Mouse (Mus musculus): ENCODE results near the gene Sspn. TPM values are rescaled to one million over a fixed set of nuclear protein-coding genes. Genes with fewer than 3 reads are reported as not detected.

The Sspn gene
- polyA plus RNA-seq, 1 experiment from 2014 or later: 4.8 TPM

DNA sequence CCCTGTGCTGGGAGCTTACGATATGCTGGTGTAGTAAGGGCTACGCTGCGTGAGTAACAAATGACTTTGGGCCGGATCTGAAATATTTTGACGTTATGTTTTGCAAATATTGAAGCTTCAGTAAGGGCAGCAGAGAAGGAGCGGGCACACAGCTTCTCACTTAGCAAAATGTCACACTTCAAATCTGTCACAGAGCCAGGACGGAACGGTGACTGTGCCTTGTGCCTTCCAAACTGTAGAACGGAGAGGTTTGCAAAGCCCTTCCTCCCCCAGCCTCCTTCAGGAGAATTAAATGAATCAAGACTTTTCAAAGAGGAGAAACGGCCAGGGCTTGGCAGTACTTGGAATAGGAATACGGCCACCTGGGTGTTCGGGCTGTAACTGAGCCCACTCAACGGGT is 32.5 kb downstream of the Sspn start:
- H3K27ac ChIP-seq (replicated peaks): no peak overlapping the region
- no peaks in the 10 kb centered on the region for H3K36me3 ChIP-seq
- no peaks in the 10 kb centered on the region for H3K9me3 ChIP-seq
- no peak for ATAC-seq (ENCODE audit: low FRiP score, low read depth)
- 78% methylated on average over 13 of the region's 13 CpGs for WGBS
- no peak overlapping the region for H3K9ac ChIP-seq
- no peak overlapping the region for H3K4me3 ChIP-seq
- no peaks in the 10 kb centered on the region for H3K27me3 ChIP-seq
- no peak overlapping the region for H3K4me2 ChIP-seq
- H3K4me1 ChIP-seq (replicated peaks): 0 out of 2 replicates have a peak, but pooled peaks cover 3% of the 10 kb centered on the region

GRCm38 (mm10) chr6:145967693-145968092 is 36.3 kb downstream of the Sspn start:
- H3K9me3 ChIP-seq: no peaks in the 10 kb centered on the region
- ATAC-seq (ENCODE audit: low FRiP score, low read depth): no peak
- no peak overlapping the region for H3K4me3 ChIP-seq
- no peak overlapping the region for H3K27ac ChIP-seq (replicated peaks)
- H3K4me2 ChIP-seq: no peak overlapping the region
- H3K27me3 ChIP-seq: no peaks in the 10 kb centered on the region
- H3K9ac ChIP-seq: no peak overlapping the region
- H3K4me1 ChIP-seq (replicated peaks): peaks cover 6% of the 10 kb centered on the region; the same call in 1 of the 2 replicates
- no peaks in the 10 kb centered on the region for H3K36me3 ChIP-seq
- 71% methylated on average over 8 of the region's 8 CpGs for WGBS

- Histone ChIP-seq H3K4me1 (replicated peaks) (peaks cover 6% of the 10 kb centered on the region; the same call in 1 of the 2 replicates), H3K9ac (no peak overlapping the region), H3K4me3 (no peak overlapping the region), H3K27ac (replicated peaks) (no peak overlapping the region), H3K36me3 (no peaks in the 10 kb centered on the region), H3K27me3 (no peaks in the 10 kb centered on the region), H3K4me2 (no peak overlapping the region), H3K9me3 (no peaks in the 10 kb centered on the region)
- ATAC-seq (ENCODE audit: low FRiP score, low read depth): no peak
- WGBS: 70% methylated on average over 7 of the region's 7 CpGs
Observed at GRCm38 (mm10) chr6:145968301-145968818, 36.9 kb downstream of the Sspn start.

DNA sequence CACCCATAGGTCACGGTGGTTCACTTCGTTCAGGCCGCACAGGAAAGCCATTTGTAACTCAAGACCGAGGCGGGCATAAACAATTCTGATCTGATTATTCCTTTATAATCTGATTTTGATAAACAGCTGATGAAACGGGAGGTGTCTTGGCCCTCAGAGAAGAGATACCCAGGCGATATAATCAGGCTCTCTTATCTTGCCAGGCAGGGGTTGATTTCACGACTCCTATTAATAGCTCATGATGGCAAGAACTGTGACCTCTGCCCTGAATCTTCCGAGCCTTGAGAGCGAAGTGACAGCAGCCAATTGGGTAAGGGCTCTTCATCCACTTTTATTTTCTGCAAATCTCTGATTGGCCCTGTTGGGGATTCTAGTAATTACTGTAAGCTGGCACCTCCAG is 37.4 kb downstream of the Sspn start:
- Histone ChIP-seq H3K27me3 (no peaks in the 10 kb centered on the region), H3K4me2 (no peak overlapping the region), H3K27ac (replicated peaks) (no peak overlapping the region), H3K9ac (no peak overlapping the region), H3K4me1 (replicated peaks) (peaks cover 5% of the 10 kb centered on the region; the same call in 1 of the 2 replicates), H3K4me3 (no peak overlapping the region), H3K36me3 (no peaks in the 10 kb centered on the region), H3K9me3 (no peaks in the 10 kb centered on the region)
- 66% methylated on average over 10 of the region's 10 CpGs for WGBS
- ATAC-seq (ENCODE audit: low FRiP score, low read depth): no peak

DNA sequence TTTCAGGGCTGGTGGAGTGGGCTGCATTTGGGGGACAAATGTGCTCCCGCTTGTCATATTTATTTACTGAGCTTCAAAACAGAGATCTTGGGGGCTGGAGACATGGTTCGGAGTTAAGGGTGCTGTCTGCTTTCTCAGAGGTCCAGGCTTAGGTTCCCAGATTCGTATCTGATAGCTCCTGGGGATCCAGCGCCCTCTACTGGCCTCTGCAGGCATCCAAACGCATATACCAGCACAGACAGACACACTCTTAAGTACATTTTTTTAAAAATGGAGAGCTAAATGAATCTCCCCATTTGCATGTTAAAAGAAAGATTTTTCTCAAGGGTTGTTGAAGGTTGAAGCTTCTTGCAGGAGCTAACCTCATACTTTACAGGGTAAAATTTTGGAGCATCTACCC is 38.1 kb downstream of the Sspn start:
- H3K27ac ChIP-seq (replicated peaks): no peak overlapping the region
- no peak overlapping the region for H3K4me3 ChIP-seq
- no peaks in the 10 kb centered on the region for H3K27me3 ChIP-seq
- H3K9me3 ChIP-seq: no peaks in the 10 kb centered on the region
- H3K4me2 ChIP-seq: no peak overlapping the region
- no peak for ATAC-seq (ENCODE audit: low FRiP score, low read depth)
- H3K36me3 ChIP-seq: no peaks in the 10 kb centered on the region
- H3K9ac ChIP-seq: no peak overlapping the region
- 78% methylated on average over 5 of the region's 5 CpGs for WGBS
- peaks cover 3% of the 10 kb centered on the region; the same call in 1 of the 2 replicates for H3K4me1 ChIP-seq (replicated peaks)

DNA sequence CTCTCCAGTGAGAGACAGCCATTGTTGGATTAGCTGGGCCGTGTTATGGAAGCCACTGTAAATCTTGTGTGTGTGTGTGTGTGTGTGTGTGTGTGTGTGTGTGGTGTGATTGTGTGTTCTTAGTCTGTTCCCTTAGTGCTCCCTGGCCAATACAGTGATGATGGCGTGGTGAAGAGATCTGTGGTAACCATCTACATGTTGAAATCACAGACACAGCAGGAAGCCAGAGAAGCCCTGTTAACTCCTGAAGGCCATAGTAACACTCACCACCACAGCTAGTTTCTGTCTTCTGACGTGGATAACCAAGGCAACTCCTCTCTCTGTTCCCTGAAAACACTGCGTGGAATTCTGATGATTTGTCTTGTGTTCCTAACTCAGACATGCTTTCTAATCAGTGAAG is 40.7 kb downstream of the Sspn start:
- Histone ChIP-seq H3K4me2 (no peak overlapping the region), H3K36me3 (no peaks in the 10 kb centered on the region)

DNA sequence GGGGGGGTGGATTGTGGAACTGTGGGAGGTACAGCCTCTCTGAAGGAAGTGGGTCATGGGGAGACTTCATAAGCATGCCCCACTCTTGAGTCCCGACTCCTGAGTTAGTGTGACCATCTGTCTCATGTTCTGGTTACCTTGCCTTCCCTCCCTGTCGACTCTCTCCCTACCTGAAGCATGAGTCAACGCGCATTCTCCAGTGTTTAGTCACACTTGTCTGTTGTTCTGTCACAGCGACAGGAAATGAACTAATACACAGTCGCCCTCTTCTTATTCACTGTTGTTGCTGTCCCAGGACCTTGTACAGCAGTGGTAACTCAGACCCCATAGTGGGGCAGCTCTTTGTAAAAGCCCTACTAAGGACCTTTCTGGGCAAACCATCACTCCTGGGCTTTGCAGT is 41.4 kb downstream of the Sspn start:
- Histone ChIP-seq H3K4me1 (replicated peaks) (peaks cover 3% of the 10 kb centered on the region; the same call in 1 of the 2 replicates), H3K27me3 (no peaks in the 10 kb centered on the region), H3K4me2 (no peak overlapping the region), H3K9me3 (no peaks in the 10 kb centered on the region), H3K27ac (replicated peaks) (no peak overlapping the region), H3K9ac (no peak overlapping the region), H3K4me3 (no peak overlapping the region), H3K36me3 (no peaks in the 10 kb centered on the region)
- 88% methylated on average over 6 of the region's 6 CpGs for WGBS
- ATAC-seq (ENCODE audit: low FRiP score, low read depth): no peak

More for the DNA sequence above, 40.7 kb downstream of the Sspn start:
- Histone ChIP-seq H3K9ac (no peak overlapping the region), H3K9me3 (no peaks in the 10 kb centered on the region), H3K4me1 (replicated peaks) (peaks cover 3% of the 10 kb centered on the region; the same call in 1 of the 2 replicates), H3K27ac (replicated peaks) (no peak overlapping the region), H3K4me3 (no peak overlapping the region), H3K27me3 (no peaks in the 10 kb centered on the region)
- ATAC-seq (ENCODE audit: low FRiP score, low read depth): no peak
- 89% methylated on average over 4 of the region's 4 CpGs for WGBS

GRCm38 (mm10) chr6:145973356-145973755 is 41.9 kb downstream of the Sspn start:
- no peaks in the 10 kb centered on the region for H3K27me3 ChIP-seq

DNA sequence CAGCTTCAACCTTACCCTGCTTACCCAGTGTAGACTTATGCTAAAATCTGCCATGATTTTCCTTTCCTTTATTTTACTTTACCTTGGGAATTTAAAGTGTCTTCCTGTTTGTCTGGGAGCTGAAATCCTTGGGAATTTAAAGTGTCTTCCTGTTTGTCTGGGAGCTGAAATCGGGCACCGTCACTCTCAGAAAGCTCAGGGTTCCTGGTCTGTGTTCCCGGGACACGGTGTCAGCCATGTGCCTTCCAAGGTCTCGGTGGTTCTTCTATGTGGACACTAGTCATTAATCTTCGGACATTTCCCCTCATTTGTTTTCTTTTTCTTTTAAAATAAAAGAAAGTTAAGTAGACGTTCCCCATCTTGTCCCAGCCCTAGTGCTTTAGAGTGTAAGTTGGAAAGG is 43.3 kb downstream of the Sspn start:
- H3K4me1 ChIP-seq (replicated peaks): no peaks in the 10 kb centered on the region
- no peaks in the 10 kb centered on the region for H3K9me3 ChIP-seq
- H3K27me3 ChIP-seq: no peaks in the 10 kb centered on the region
- H3K36me3 ChIP-seq: no peaks in the 10 kb centered on the region
- no peak for ATAC-seq (ENCODE audit: low FRiP score, low read depth)
- no peak overlapping the region for H3K4me2 ChIP-seq
- no peak overlapping the region for H3K27ac ChIP-seq (replicated peaks)
- WGBS: 83% methylated on average over 7 of the region's 7 CpGs
- H3K4me3 ChIP-seq: no peak overlapping the region
- H3K9ac ChIP-seq: no peak overlapping the region

More at GRCm38 (mm10) chr6:145973356-145973755, 41.9 kb downstream of the Sspn start:
- no peak overlapping the region for H3K4me2 ChIP-seq
- no peak overlapping the region for H3K9ac ChIP-seq
- 57% methylated on average over 5 of the region's 5 CpGs for WGBS
- H3K4me1 ChIP-seq (replicated peaks): peaks cover 3% of the 10 kb centered on the region; the same call in 1 of the 2 replicates
- H3K4me3 ChIP-seq: no peak overlapping the region
- no peaks in the 10 kb centered on the region for H3K9me3 ChIP-seq
- no peak for ATAC-seq (ENCODE audit: low FRiP score, low read depth)
- no peak overlapping the region for H3K27ac ChIP-seq (replicated peaks)
- no peaks in the 10 kb centered on the region for H3K36me3 ChIP-seq

DNA sequence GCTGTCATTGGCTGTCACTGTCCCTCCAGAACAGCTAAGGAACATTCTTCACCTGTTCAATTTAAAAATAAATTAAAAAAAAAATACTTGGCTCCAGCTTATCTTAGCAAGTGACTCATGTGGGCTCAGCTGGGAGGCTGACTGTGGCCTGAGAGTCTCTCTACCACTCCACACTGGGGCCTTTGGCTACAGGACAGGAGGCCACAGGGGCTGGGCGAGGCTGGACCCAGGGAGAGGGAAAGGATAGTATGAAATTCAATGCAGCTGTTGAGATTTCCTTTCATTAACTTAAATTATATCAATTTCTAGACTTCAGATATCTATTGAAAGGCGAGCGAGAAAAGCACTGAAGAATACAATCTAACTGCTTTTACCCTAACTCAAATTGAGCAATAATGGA is 45.9 kb downstream of the Sspn start:
- no peaks in the 10 kb centered on the region for H3K9me3 ChIP-seq
- H3K4me1 ChIP-seq (replicated peaks): no peaks in the 10 kb centered on the region
- no peaks in the 10 kb centered on the region for H3K27me3 ChIP-seq
- no peak for ATAC-seq (ENCODE audit: low FRiP score, low read depth)
- H3K9ac ChIP-seq: no peak overlapping the region
- no peak overlapping the region for H3K27ac ChIP-seq (replicated peaks)
- H3K4me3 ChIP-seq: no peak overlapping the region
- H3K4me2 ChIP-seq: no peak overlapping the region
- WGBS: 82% methylated on average over 3 of the region's 3 CpGs
- H3K36me3 ChIP-seq: no peaks in the 10 kb centered on the region

DNA sequence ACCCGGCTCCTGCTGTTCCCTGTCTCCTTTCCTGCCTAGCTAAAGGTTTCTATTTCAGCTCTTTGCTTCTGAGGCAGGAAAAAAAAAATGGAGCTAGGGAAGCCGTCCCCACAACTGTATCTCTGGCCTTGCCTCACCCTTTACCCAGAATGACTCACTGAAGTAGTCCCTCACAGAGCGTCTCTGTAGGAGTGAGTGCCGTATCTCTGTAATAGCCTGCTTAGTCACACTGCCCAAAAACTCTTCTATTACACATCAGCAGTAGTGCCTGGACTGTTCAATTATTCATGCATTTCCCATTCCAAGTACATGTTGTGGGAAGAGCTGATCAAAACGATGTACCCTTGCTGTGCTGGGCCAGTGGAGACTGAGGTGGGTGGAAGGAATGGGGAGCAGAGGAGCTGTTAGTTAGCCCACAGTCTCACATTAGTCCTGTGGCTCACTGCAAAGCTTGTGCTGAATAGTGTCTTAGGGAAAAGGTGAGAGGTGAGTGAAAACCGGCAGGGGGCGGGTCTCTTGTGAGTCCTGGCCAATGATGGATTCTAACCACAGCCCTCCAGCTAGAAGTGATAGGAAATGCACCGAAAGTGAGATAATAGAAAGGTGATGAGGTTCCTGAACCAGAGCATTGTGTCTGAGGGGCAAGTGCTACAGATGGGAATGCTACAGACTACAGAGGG is 46.5 kb downstream of the Sspn start:
- 73% methylated on average over 8 of the region's 8 CpGs for WGBS
- no peaks in the 10 kb centered on the region for H3K4me1 ChIP-seq (replicated peaks)
- H3K27me3 ChIP-seq: no peaks in the 10 kb centered on the region
- no peak overlapping the region for H3K27ac ChIP-seq (replicated peaks)
- H3K36me3 ChIP-seq: no peaks in the 10 kb centered on the region
- no peaks in the 10 kb centered on the region for H3K9me3 ChIP-seq
- no peak for ATAC-seq (ENCODE audit: low FRiP score, low read depth)
- H3K9ac ChIP-seq: no peak overlapping the region
- H3K4me3 ChIP-seq: no peak overlapping the region
- no peak overlapping the region for H3K4me2 ChIP-seq

DNA sequence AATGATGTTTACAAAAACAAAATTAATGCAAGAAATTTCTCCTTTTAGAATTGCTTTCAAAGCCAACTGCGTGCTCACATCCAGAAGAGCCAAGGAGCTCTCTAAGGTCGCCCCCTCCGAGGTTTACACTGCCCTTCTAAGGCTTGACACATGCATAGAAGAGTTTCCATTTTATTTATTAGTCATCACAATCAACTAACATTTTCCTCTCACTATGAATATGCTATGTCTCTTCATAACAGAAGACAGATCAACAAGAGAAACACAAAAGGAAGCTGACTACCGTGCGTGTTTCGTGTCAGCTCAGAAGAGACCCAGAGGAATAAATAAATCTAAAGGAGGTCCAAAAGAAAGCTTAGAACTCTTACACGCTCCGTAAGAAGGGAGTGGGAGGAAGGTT is 49.6 kb downstream of the Sspn start:
- Histone ChIP-seq H3K9ac (no peak overlapping the region), H3K4me1 (replicated peaks) (no peaks in the 10 kb centered on the region), H3K9me3 (no peaks in the 10 kb centered on the region), H3K4me2 (no peak overlapping the region), H3K36me3 (no peaks in the 10 kb centered on the region), H3K27ac (replicated peaks) (no peak overlapping the region), H3K27me3 (no peaks in the 10 kb centered on the region), H3K4me3 (no peak overlapping the region)
- no peak for ATAC-seq (ENCODE audit: low FRiP score, low read depth)
- 89% methylated on average over 8 of the region's 8 CpGs for WGBS

DNA sequence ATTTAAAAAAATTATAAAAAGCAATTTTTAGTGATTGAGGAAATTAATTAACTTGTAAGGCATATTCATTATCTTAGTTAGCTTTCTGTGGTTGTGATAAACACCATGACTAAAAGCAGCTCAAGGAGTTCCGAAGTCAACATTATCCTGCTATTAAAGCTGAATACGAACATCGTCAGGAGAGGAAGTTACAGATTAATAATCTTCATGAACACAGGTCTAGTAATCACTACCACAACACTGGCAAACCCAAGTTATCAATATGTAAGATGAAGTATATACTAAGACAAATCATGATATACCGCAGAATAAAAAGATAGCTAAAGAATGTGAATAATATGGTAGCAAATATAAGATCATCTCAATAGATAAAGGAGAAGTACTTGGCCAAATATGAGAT is 50.9 kb downstream of the Sspn start:
- no peaks in the 10 kb centered on the region for H3K36me3 ChIP-seq
- H3K4me2 ChIP-seq: no peak overlapping the region
- no peak overlapping the region for H3K9ac ChIP-seq
- no peaks in the 10 kb centered on the region for H3K9me3 ChIP-seq
- H3K27me3 ChIP-seq: no peaks in the 10 kb centered on the region
- H3K4me1 ChIP-seq (replicated peaks): no peaks in the 10 kb centered on the region
- H3K27ac ChIP-seq (replicated peaks): no peak overlapping the region
- no peak overlapping the region for H3K4me3 ChIP-seq
- 96% methylated on average over 4 of the region's 4 CpGs for WGBS
- ATAC-seq (ENCODE audit: low FRiP score, low read depth): no peak
